Mouse (Mus musculus) midbrain, embryonic 10.5 days (tissue): Measurements from ENCODE around the gene Ap5m1. TPM values are rescaled to one million over a fixed set of nuclear protein-coding genes. Genes with fewer than 3 reads are reported as not detected.
"Not testable (repeated sequence)": the region's sequence is repeated elsewhere in the genome, so short reads cannot be mapped to it uniquely, and the experiment has no call there.

ENCODE experiments used
- DNase-seq: peaks from one replicate; pipeline ENCODE4 v3.0.0-alpha.2; 2017; ENCODE audit warnings: low spot score
- H3K27ac ChIP-seq: fragments of 300-500 bp; sonication (generic); replicated peaks from 2 replicates; pipeline ENCODE4 v1.5.1; 2016; ENCODE audit warnings: mild to moderate bottlenecking
- H3K27me3 ChIP-seq: fragments of 300-500 bp; sonication (generic); 2 replicates; pipeline ENCODE4 v1.6.1; 2016; ENCODE audit warnings: low read depth, mild to moderate bottlenecking; ENCODE audit not compliant: poor library complexity, severe bottlenecking
- H3K36me3 ChIP-seq: fragments of 300-500 bp; sonication (generic); 2 replicates; pipeline ENCODE4 v1.6.1; 2016; ENCODE audit warnings: mild to moderate bottlenecking, moderate library complexity
- H3K4me1 ChIP-seq: fragments of 300-500 bp; sonication (generic); 2 replicates; pipeline ENCODE4 v1.6.1; 2016
- H3K4me3 ChIP-seq: fragments of 300-500 bp; sonication (generic); 2 replicates; pipeline ENCODE4 v1.5.1; 2016; ENCODE audit warnings: mild to moderate bottlenecking, moderate library complexity
- H3K9me3 ChIP-seq: fragments of 300-500 bp; sonication (generic); replicated peaks from 2 replicates; pipeline ENCODE4 v1.6.1; 2016; ENCODE audit warnings: mild to moderate bottlenecking
- WGBS: fragments of 180-500 bp; shearing (Covaris S2); methylation state at CpG from one replicate; pipeline ENCODE4 v1.1.7; 2016; 5-methylcytosine and 5-hydroxymethylcytosine counted together
- polyA plus RNA-seq: library from polyadenylated mRNA; unstranded; fragments of >200 nt; fragmentation: Nextera tagmentation; extraction: Ambion mirVana; gene quantifications from 2 replicates; pipeline ENCODE4 v1.2.1, GENCODE M21; 2016

Gene Ap5m1
- polyA plus RNA-seq, 1 experiment from 2014 or later, result 34.7 TPM

DNA sequence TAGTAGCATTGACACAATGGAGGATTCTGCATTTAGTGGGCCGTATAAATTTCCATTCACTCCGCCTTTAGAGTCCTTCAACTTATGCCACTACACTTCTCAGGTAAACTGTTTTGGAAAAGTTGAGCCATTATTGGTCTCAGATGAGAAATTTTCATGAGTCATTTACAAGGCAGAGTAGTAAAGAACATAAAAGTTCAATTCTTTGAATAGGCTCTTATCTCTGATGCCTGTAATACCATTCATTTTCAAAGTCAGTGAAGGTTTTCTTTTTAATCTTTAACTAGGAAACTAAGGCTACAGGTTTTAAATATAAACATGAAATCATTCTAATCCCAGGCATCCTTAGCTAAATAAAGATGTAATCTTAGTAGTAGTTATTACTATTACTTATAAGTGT, 12.9 kb downstream of the Ap5m1 start:
- Histone ChIP-seq H3K36me3 (peaks cover 70% of the 10 kb centered on the region), H3K4me3 (no peak overlapping the region), H3K27ac (no peak overlapping the region), H3K9me3 (no peaks in the 10 kb centered on the region), H3K4me1 (no peaks in the 10 kb centered on the region), H3K27me3 (no peaks in the 10 kb centered on the region)
- DNase-seq, result no peak
- 95% methylated on average over 2 of the region's 2 CpGs for WGBS

DNA sequence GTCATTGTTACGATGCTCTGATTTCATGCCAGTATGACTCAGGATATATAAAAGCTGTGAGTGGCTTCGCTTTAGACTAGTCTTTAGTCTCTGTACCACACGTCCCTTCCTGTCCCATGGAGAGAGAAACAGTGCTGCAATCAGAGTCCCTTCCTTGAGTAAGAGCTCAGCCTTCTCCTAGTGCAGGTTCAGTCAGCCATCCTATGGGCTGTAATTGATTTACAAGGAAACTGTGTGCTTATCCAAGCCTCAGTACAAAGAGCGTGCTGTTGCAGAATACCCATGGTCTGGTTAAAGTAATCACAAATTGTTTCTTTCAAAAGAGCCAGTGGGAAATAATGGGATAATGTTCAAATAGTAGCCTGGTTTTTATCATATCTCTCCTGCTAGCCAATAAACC, 20.6 kb downstream of the Ap5m1 start:
- peaks cover 52% of the 10 kb centered on the region for H3K4me1 ChIP-seq
- H3K9me3 ChIP-seq, result no peaks in the 10 kb centered on the region
- H3K27ac ChIP-seq, result peak overlapping the region; percentile 65
- no peaks in the 10 kb centered on the region; the same call in 1 of the 2 replicates for H3K27me3 ChIP-seq
- H3K4me3 ChIP-seq, result no peak overlapping the region
- peaks cover 36% of the 10 kb centered on the region for H3K36me3 ChIP-seq
- 83% methylated on average over 4 of the region's 4 CpGs for WGBS
- DNase-seq, result no peak

DNA sequence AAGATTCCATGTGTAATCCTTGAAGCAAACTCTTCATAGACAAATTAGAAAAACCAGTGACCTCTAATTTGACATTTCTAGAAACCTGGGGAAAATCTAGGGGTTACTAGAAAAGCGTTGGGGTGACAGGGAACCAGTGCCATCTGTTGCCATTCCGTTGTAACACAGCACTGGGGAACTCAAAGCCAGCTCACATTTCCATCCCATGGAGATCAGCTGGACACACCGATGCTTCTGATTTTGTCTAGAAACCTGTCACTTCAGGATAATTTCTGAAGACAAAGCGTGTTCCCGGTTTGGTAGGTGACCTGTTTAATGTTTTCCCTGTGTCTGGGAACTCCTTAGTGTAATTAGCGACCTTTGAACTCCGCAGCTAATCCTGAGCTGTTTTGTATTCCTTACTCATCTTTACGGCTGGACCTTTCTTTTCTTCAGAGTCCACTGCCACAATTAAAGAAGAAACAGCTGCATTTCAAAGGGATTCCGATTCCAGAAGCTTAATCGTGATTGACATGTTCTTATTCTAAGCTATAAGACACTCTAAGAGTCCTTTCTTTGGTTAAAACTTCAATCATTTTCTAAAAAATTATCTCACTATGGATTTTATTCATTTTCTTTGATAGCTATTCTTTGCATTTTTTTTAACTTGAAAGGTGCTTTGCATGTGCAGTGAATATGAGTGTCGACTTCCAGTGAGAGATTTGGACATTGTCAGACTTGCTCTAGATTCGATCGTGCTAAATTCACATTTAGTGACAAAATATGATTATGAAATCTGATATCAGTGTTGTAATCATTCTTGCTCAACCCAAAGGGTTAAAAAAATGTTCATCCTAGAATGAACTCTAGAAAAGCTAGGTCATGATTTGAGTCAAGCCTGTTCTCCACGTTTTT, 22.5 kb downstream of the Ap5m1 start:
- H3K4me3 ChIP-seq, result no peak overlapping the region
- H3K27me3 ChIP-seq, result peaks cover 10% of the 10 kb centered on the region
- WGBS, result 21% methylated on average over 14 of the region's 14 CpGs
- H3K27ac ChIP-seq, result peak overlapping the region; percentile 85
- peaks cover 67% of the 10 kb centered on the region for H3K4me1 ChIP-seq
- no peaks in the 10 kb centered on the region for H3K9me3 ChIP-seq
- H3K36me3 ChIP-seq, result peaks cover 26% of the 10 kb centered on the region
- peak; percentile 71 for DNase-seq

DNA sequence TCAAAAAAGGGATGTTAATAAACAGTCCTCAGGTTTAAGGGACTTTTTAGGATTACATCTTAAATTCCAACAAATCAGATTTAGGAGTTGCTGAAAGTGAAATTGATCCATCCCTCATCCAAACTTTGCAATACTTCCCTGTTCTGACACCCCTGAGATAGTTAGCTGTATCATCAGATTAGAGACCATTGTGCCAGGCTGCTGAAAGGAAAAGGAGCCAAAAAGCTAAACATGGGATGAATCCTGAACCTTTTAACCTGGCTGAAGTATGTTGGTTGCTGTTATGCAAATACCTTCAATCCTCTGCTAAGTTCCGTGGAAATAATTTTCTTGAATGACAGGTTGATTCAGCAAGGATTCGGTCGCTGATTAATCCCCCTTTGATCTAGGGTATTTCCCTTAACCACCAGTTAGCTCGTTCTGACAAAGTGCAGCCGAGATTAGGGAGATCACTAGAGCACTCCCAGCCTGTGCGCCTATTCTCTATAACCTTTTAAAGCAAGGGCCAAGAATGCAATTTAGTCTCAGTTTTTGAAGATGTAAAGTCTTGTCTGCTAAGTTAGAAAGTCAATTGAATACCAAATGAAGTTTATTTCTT, 23.7 kb downstream of the Ap5m1 start:
- Histone ChIP-seq H3K36me3 (peaks cover 15% of the 10 kb centered on the region), H3K27ac (peak overlapping the region; percentile 85), H3K9me3 (no peaks in the 10 kb centered on the region), H3K27me3 (peaks cover 14% of the 10 kb centered on the region), H3K4me1 (peaks cover 72% of the 10 kb centered on the region), H3K4me3 (peak overlapping the region; percentile 17; the same call in 1 of the 2 replicates)
- peak; percentile 60 for DNase-seq
- WGBS, result 10% methylated on average over 6 of the region's 6 CpGs

DNA sequence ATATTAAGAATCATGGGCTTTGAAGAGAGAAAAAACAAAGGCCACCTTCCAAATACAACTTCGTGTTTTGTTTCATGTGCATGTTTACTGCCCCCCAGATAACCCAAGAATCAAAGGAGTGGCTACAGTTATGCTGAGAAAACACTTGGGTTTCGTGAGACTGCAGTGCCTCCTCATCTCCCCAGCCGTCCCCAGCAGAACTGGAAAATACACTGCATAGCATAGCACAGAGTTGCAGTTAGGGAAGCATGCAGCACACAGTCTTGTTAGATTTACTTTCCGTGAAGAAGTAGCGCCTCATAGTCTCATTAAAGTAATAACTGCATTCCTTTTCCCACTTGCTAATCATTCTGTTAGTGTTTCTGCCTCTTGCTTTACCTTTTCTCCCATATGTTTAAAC, 24.2 kb downstream of the Ap5m1 start:
- 28% methylated on average over 5 of the region's 5 CpGs for WGBS
- Histone ChIP-seq H3K27me3 (peaks cover 14% of the 10 kb centered on the region), H3K27ac (peak overlapping the region; percentile 85), H3K4me1 (peaks cover 78% of the 10 kb centered on the region), H3K36me3 (peaks cover 12% of the 10 kb centered on the region), H3K9me3 (no peaks in the 10 kb centered on the region), H3K4me3 (peak overlapping the region; percentile 17; the same call in 1 of the 2 replicates)
- DNase-seq, result peak; percentile 45

DNA sequence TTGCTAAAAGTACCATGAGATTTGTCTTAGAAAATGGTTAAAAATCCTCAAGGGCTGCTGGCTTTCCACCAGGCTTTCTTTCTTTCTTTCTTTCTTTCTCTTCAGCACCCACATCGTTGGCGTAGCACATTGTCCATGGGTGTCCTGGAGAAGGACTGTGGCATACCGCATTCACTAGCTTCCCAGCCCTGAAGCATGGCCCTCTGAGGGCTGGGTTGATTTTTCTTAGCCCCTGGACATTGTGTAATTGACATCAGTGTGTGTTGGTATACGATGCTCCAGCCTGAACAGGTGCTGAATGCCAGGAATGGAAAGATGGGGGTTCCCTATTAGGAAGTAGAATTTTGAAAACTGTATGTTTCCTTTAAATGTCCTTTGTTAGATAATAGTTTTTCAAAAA, 25.4 kb downstream of the Ap5m1 start:
- peaks cover 14% of the 10 kb centered on the region for H3K27me3 ChIP-seq
- no peak overlapping the region for H3K4me3 ChIP-seq
- 48% methylated on average over 4 of the region's 4 CpGs for WGBS
- no peaks in the 10 kb centered on the region for H3K9me3 ChIP-seq
- DNase-seq, result no peak
- H3K36me3 ChIP-seq, result peaks cover 8% of the 10 kb centered on the region
- H3K27ac ChIP-seq, result peak overlapping the region; percentile 72
- peaks cover 89% of the 10 kb centered on the region for H3K4me1 ChIP-seq

DNA sequence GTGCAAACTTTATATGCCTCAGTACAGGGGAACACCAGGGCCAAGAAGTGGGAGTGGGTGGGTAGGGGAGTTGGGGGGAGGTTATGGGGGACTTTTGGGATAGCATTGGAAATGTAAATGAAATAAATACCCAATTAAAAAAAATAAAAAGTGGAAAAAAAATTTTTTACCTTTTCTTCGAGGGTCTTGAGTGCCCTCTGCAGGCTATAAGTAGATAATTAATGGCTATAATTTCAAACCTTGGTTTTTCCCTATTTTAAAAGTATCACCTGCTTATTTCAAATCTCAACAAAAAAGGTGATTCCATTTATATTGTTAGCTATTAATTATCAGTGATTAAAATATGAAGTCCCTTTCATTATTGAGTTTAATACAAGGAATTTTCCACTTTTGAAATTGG, 25.9 kb downstream of the Ap5m1 start:
- not testable (repeated sequence) for DNase-seq, H3K36me3 ChIP-seq, H3K9me3 ChIP-seq, H3K27ac ChIP-seq, H3K4me3 ChIP-seq
- Histone ChIP-seq H3K27me3 (peaks cover 14% of the 10 kb centered on the region), H3K4me1 (peaks cover 89% of the 10 kb centered on the region)
- WGBS, result 62% methylated on average over 1 of the region's 1 CpGs

DNA sequence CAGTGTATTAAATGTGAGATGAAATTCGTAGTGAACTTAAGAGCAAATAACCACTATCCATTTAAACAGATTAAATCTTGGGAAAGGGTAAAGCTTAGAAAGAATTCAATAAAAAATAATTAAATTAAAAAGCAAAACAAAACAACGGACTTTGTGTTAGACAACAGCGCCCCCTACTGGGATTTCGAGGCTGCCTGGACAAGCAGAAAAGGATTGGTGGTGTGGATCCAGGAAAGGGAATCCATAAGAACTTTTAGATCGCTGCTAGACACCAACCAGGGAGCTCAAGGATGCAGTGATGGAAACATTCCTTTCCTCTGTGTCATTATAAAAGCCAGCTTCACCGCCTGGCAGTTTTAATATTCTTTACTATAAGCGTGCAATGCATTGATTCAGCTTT, 52.5 kb downstream of the Ap5m1 start:
- peaks cover 14% of the 10 kb centered on the region for H3K4me1 ChIP-seq
- no peaks in the 10 kb centered on the region for H3K27me3 ChIP-seq
- H3K9me3 ChIP-seq, result no peaks in the 10 kb centered on the region
- DNase-seq, result peak; percentile 70
- H3K4me3 ChIP-seq, result no peak overlapping the region
- whole genome bisulfite sequencing, result 11% methylated on average over 7 of the region's 7 CpGs
- no peak overlapping the region for H3K27ac ChIP-seq
- H3K36me3 ChIP-seq, result no peaks in the 10 kb centered on the region

DNA sequence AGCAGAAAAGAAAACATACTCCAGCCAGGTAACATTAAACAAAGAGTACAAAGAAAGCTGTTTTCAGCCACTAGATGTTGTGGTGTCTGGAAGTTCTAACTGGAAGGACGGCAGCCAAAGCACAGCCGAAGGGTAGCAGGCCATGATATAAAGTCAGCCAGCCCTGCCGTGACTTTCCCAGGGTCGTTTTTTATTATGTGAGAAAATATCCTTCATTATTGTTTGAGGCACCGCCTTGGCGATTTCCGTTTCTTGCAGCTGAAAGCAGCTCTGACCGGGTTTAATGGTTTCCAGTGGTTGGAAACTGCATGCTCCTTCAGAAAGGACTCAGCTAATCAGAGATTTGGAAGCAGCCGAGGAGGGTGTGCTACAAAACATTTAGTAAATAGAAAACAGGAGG, 55.8 kb downstream of the Ap5m1 start:
- no peaks in the 10 kb centered on the region for H3K36me3 ChIP-seq
- no peak overlapping the region for H3K4me3 ChIP-seq
- H3K9me3 ChIP-seq, result no peaks in the 10 kb centered on the region
- H3K4me1 ChIP-seq, result peaks cover 18% of the 10 kb centered on the region
- 85% methylated on average over 9 of the region's 9 CpGs for WGBS
- no peak for DNase-seq
- H3K27me3 ChIP-seq, result no peaks in the 10 kb centered on the region
- no peak overlapping the region for H3K27ac ChIP-seq

DNA sequence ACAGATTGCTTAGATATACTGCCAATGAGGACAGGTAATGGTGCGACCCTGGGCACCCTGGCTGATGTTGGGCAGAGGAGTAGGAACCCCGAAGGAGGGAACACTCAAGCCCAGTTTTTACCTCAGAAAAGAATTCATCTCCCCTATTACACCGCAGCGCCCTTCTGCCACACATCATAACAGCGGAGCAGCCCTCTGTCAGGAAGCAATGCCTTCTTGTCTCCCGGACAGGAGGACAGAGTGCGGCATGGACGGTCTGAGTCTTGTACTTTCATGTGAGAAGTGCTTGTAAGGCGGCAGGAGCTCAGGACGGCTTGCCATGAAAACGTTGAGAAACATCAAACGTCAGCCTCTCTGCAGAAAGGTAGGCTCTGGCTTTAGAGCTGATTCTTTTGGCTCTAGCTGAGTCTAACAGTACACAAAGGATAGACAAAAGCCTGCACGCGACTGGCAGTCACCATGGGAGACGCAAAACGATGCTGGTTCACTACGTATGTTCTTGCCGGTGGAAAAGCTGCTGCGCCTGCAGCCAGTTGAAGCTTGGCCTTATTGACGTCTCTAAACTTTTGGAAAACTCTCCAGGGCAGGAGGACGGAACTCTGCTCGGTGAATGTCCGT, 61.4 kb downstream of the Ap5m1 start:
- Histone ChIP-seq H3K27me3 (no peaks in the 10 kb centered on the region), H3K4me1 (peaks cover 39% of the 10 kb centered on the region), H3K36me3 (no peaks in the 10 kb centered on the region), H3K9me3 (0 out of 2 replicates have a peak, but pooled peaks cover 2% of the 10 kb centered on the region), H3K4me3 (peak overlapping the region; percentile 48), H3K27ac (peak overlapping the region; percentile 81)
- WGBS, result 45% methylated on average over 23 of the region's 23 CpGs
- peak; percentile 62 for DNase-seq

DNA sequence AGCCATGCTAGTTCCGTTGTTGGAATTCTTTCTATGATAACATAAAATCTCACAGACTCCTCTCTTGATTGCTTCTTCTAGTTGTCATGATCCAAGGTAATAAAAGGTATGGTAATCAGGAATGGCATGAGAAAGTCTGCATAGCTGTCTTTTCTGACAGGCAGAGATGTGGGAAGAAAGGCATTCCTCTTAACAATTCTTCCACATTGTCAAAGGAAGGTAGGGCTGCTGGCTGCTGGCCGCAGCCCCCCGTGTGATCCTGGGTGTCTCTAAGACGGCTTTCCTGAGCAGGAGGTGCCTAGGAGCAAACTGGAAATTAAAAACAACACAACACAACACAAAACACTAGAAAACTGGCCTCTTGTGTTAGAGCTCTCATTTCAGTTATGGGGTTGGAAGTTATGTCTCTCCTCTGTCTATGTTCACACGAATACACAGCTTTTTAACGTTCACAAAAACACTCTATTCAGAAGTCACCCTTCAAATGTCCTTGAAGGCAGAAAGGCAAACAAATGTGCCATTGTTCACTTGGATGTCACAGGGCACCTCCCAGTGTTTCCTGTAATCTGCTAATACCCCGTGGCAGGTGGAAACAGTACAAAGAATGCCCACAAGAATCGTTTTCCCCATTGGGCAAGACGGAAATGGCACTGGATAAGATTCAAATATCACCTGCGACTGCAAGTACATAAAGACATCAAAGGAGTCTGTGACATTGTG, 62.8 kb downstream of the Ap5m1 start:
- no peaks in the 10 kb centered on the region for H3K36me3 ChIP-seq
- H3K9me3 ChIP-seq, result 0 out of 2 replicates have a peak, but pooled peaks cover 2% of the 10 kb centered on the region
- H3K4me3 ChIP-seq, result no peak overlapping the region
- H3K27me3 ChIP-seq, result no peaks in the 10 kb centered on the region
- 44% methylated on average over 10 of the region's 10 CpGs for WGBS
- DNase-seq, result no peak
- peaks cover 31% of the 10 kb centered on the region for H3K4me1 ChIP-seq
- peak overlapping the region; percentile 68 for H3K27ac ChIP-seq

DNA sequence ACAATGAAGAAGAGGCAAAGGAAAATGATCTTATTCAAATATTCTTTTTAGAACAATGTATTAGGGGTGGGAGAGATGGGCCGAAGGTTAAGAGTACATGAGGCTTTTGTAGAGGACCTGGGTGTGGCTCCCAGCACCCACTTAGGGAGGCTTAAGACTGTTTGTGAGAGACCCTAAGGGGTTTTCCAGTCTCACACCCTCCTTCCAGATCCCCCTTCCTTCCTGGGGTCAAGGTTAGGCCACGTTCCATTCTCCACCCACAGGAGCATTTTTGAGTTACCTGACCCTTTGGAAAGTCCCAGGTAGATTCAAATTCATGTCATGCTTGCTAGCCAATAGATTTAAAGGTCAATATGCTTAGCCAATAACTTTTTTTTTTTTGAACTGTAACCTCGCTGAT, 66.5 kb downstream of the Ap5m1 start:
- Histone ChIP-seq H3K4me3 (no peak overlapping the region), H3K9me3 (0 out of 2 replicates have a peak, but pooled peaks cover 2% of the 10 kb centered on the region), H3K36me3 (no peaks in the 10 kb centered on the region), H3K27me3 (no peaks in the 10 kb centered on the region), H3K4me1 (peaks cover 21% of the 10 kb centered on the region), H3K27ac (no peak overlapping the region)
- 84% methylated on average over 3 of the region's 3 CpGs for WGBS
- DNase-seq, result no peak
